Mouse (Mus musculus) embryonic fibroblast, embryonic 13.5 days (primary cell): ENCODE data around the gene Tmem234.

Experiments
- CTCF ChIP-seq: IDR thresholded peaks from 2 replicates; pipeline ENCODE4 v1.5.1; 2011; ENCODE audit warnings: mild to moderate bottlenecking, control low read depth, low read length, moderate library complexity, borderline replicate concordance; ENCODE audit not compliant: insufficient read depth
- POLR2A ChIP-seq: IDR thresholded peaks from 2 replicates; pipeline ENCODE4 v1.6.1; 2011; ENCODE audit warnings: low read depth, mild to moderate bottlenecking, control low read depth, low read length, moderate library complexity

GRCm38 (mm10) chr4:129633852-129634251, 33.4 kb downstream of the Tmem234 start:
- TF ChIP-seq CTCF (no peak), POLR2A (no peak)
